Mouse (Mus musculus) frontal cortex, postnatal 25 days (tissue): ENCODE measurements around the gene Olfr836.
"Not testable (repeated sequence)": the region's sequence is repeated elsewhere in the genome, so short reads cannot be mapped to it uniquely, and the experiment has no call there.

ENCODE experiments used
- DNase-seq, 2 experiments: peaks; one replicate each; pipeline ENCODE4 v3.0.0; 2022; ENCODE audit warnings: low spot score in 2 of 2

Olfr836 gene

DNA sequence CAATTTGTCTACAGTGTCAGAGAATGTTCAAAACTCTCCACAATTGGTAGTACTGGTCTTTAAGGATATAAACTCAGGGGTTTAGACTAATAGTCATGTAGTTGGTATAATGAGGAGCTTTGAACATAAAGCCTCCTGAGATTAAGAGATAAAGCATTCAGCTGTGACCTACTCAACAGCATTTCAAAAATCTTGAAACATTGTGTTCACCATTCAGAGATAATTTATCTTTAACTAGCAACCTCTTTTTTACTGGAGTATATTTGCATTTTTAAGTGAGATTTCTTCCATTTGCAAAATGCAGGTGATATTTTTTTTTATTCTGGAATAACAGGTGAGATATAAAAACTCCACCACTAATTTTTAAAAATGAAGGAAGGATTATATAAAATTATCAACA, at the start of gene Olfr836:
TSS of gene Olfr836 (plus strand) at position 301 of the 400 bp plus-strand sequence.
- no peak for DNase-seq

- DNase-seq = no peak
Measured at GRCm38 (mm10) chr9:19084986-19085385, 35.2 kb upstream of the Olfr836 start.

GRCm38 (mm10) chr9:19092889-19093753, 27.1 kb upstream of the Olfr836 start:
- not testable (repeated sequence) for DNase-seq

- DNase-seq = no peak
Measured at GRCm38 (mm10) chr9:19097286-19097685, 22.9 kb upstream of the Olfr836 start.

GRCm38 (mm10) chr9:19136017-19136416, 15.8 kb downstream of the Olfr836 start, which contains the start of gene Olfr837:
Gene Olfr837, plus strand, starts transcription at chr9:19136317.
- DNase-seq = no peak
